Mouse (Mus musculus) embryo, embryonic 9.5 days (tissue): ENCODE data around the gene 4933427D14Rik.
"Not testable (repeated sequence)": the region's sequence is repeated elsewhere in the genome, so short reads cannot be mapped to it uniquely, and the experiment has no call there.

Source experiments
- DNase-seq: peaks from one replicate; pipeline ENCODE4 v3.0.0-alpha.2; 2017; ENCODE audit errors: extremely low spot score

Gene 4933427D14Rik

DNA sequence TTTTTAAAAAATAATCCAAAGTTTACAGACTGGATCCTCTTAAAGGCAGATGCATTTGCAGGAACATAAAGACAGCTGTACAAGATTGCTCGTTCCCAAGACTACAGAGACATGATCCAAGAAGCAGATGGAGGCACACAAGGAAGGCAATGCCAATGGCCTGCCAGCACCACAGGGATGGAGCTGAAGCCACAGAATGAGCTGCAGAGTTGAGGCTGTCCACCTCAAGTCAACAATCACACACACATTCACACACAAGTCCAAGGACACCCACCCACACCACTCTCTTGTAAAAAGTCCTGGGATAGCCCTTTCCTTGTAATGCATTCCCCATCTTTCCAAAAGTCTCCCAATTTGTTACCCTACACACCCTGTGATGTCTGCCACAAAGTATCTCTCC is 3.8 kb downstream of the 4933427D14Rik start:
- no peak for DNase-seq

DNA sequence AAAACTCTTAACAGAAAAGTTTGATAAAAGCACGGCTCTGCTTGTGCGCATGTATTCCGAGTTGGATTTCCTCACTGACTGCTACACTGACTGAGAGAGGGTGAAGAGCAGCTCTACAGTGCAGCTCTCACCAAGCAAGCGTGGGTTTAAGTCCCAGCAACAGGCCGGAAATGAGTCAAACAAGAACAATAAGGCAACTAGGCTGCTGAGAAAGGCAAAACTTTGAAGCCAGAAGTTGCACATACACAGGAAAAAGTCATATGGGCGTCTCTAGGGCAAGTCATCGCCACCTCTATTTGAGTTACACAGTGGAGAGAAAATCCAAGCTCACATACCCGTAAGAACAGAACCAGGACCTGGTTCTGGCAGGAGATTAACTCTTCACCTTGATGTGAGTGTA is 10.8 kb downstream of the 4933427D14Rik start:
- no peak for DNase-seq

DNA sequence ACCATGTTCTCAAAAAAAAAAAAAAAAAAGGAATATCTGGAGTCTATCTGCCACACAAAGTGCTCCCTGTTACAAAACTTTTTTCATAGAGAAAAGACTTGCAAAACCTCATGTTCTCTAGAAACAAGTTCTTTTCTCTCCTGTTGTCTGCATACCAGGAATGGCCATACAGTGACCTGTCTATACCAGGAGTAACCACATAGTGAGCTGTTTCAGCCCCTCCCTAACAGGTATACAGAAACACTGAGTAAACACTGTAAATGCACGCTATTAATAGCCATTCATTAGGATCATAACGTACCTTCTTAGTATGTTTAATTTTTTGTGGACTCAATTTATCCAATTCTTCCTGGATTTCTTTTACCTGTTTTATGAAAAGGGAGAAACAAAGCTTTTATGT is 13.0 kb downstream of the 4933427D14Rik start:
- no peak for DNase-seq

DNA sequence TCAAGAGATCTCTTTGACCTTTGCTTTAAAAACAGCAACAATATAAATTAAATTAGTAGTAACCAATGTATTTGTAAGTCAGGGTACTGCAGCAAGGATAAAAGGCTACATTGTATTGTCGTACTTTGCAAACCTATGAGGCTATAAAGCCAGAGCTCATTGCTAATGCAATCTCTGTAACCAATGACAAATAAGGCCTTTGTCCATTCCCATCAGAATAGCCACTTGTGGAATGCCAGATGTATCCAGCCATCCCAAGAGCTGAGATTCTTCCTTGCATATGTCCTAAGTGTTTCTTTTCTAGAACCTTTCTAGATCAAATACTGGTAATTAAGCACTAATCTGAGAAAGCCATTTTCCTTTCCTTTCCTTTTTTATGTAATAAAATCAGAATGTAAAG is 16.4 kb downstream of the 4933427D14Rik start:
- DNase-seq, result no peak

DNA sequence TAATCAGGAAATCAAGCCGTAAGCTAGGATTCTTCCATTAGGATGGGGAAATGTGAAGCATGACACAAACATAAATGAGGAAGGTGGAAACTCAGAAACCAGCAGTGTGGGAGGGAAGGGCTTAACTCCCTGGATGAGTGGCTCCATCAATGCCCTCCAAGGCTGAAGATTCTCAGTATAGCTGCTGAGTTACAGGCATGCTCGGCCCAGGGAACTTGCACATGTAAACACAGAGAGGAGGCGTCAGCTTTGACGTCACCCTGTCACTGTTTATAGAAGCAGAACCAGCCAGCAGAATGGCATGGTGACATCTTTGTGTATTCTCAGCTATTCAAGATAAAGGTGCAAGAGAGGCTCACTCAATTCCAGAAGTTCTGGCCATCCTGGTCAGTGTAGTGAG is 23.0 kb downstream of the 4933427D14Rik start:
- DNase-seq, result no peak

DNA sequence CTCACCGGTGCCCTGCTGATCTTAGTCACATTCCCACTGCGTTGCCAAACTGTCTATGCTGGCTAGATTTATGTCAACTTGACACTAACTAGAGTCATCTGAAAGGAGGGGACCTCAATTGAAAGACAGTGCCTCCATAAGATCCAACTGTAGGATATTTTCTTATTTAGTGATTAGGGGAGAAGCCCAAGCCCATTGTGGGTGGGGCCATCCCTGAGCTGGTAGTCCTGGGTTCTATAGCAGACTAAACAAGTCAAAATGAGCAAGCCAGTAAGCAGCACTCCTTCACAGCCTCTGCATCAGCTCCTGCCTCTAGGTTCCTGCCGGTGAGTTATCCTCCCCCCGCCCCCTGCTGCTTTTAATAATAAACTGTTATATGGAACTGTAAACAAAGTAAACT is 26.1 kb downstream of the 4933427D14Rik start:
- no peak for DNase-seq

DNA sequence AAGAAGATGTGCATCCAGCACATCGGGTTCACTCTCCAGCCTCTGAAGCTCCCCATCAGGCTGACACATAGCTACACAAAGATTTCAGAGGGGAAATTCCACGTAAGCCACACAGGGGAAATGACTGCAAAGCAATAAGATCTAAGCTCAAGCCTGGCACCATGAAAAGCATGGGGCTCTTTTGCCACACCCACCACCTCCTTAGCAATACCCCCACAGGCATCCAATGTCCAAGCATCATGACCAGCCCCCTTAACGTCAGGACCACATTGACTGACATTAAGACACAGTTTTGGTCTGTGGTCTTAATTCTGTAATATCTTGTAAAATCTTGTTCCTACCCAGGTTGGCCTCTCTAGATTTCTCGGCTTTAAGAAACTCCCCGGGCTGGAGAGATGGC is 26.7 kb downstream of the 4933427D14Rik start:
- no peak for DNase-seq

DNA sequence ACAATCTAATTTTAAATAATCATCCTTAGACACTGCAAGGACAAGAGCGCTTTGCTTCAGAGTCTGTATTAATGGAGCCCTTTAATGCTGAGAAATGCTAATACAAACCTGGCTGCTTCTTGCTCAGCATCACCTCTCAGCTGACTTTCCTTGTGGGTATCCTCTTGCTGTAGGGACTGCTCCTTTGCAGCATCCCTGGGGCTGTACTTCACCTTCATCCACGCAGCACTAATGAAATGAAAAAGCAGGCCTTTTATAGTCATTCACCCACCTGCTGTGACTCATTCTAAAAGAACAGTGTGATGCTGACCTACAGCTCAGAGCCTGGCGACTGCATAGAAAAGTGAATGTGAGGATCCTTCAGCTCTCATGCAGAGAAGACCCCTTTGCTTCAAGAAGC is 30.7 kb downstream of the 4933427D14Rik start:
- DNase-seq, result peak; percentile 22

DNA sequence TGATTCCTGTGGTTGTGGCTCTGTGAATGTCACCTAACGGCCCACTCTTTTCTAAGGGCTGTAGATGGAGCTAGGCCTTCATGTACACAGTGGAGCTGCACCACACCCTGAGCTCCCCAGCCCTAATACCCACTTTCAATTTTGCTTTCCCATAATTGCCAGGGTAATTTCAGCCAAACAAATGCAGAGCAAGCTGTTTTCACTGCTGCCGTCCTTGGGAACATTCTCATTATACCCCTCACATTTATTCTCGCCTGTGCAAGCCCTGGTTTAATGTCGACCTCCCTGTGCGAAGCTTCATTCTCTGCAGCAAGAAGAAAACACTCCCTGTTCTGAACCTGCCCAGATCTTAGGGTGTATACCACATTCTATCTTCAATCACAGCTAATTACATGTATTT is 31.3 kb downstream of the 4933427D14Rik start:
- DNase-seq, result no peak

DNA sequence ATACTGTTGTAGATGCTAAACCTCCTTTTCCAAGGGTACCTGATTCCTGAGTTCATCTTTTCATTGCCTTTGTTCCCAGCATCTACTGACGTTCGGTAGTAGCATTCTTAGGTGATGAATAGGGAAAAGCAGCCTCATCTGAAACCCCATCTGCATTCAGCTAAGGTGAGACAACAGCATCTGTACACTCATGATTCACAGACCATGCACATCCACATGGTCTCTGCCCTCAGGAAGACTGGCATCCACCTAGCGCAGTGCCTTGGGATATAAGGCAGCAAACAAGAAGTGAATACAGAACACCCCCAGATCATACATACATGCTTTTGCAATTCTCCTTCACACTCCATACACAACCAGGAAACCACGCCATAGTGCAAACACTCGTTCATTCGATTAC is 32.5 kb downstream of the 4933427D14Rik start:
- no peak for DNase-seq

DNA sequence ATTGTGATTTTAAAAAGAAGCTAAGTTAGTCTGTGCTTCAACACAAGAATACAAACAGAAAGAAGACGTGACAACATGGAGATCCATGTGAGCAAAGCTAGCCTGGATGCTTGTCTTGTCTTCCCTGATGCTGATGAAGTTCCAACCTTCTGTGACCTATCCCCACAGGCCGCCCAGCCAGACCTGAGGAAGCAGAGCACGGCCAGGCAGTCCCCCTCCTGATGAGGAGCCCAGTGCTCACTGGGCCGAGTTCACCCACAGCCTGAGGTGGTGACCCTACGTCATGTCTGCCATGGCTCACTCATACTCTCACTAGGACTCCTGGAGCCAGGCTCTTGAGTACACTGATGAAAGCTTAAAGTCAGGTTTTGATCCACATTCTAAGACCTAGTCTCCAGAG is 33.8 kb downstream of the 4933427D14Rik start:
- DNase-seq, result no peak

DNA sequence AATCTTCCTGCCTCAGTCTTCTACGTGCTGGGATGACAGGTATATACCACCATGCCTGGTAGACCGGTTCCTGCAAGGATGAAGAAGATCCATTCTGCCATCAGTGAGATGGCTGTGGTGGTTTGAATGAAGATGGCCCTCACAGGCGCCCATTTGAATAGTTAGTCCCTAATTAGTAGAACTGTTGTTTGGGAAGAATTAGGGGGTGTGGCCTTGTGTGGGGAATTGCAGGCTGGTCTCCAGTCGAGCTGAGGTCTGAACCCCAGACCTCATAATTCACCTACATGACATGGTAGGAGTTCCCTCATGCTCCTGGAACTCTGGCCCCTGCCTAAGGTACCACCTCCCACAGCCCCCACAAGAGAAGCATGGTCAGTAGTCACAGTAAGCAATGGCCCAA is 35.4 kb downstream of the 4933427D14Rik start:
- not testable (repeated sequence) for DNase-seq

DNA sequence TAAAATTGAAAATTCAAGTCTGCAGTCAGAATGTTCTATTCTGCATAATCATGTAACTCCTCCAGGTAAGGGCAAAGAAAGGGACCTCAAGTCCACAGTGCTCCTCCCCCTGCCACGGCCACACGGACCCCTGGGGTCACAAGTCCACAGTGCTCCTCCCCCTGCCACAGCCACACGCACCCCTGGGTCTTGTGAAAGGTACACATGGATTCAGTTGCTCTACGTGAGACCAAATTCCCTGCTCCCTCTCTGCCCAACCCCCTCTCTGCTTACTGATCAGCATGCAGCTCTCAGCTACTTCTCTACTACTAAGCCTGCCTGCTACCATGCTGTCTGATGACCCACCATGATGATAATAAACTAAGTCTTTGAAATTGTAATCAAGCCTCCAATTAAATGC is 37.4 kb downstream of the 4933427D14Rik start:
- no peak for DNase-seq

DNA sequence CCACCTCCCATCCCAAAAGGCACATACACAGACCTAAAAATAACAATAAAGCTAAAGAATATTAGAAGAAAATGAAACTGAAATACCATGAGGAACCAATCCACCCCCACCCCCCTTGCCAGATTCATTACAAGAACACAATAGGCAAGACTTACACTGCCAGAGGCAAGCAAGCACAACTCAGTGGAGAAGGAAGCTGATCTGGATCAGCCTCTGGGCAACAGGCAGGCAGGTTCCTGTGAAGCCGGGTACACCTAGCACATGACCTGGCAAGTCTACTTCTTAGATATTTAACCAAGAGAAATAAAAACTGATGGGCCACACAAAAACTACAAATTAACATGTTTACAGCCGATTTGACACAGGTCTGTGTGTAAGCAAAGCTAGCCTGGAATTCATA is 44.1 kb downstream of the 4933427D14Rik start:
- no peak for DNase-seq

DNA sequence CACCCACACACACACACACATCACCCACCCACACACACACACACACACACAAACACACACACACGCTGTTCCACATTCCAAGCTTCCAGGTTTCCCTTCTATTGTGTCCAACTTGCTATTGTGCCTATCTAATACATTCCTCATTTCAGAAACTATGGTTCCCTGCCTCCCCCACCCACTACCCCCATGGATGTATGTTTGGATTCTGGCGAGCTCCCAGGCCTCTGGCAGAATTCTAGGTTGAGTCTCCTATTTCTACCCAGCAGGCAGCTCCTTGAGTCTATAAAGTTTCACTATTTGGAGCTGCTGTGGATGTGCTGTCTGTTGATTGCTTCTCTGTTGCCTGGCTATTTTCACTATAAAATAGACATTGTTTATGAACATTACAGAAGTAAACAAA is 50.6 kb downstream of the 4933427D14Rik start:
- no peak for DNase-seq

DNA sequence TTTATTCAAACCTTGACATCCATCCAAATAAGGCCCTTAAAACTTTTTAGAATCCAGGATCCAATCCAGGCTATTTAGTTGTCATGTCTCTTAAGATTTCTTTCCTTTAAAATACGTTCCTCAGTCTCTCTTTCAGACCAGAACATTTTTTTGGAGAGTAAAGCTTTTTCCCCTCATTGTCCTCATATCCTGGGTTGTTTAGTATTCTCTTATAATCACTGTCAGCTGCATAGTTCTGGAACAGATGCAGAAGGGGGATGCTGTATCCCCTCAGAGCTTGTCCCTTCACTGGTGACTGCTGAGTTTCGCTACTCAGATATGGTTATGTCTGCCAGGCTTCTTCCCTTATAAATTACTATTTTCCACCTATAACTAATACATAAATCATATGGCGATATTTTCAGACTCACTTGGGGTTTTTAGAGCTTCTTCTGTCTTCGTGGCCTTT is 51.3 kb downstream of the 4933427D14Rik start:
- no peak for DNase-seq

DNA sequence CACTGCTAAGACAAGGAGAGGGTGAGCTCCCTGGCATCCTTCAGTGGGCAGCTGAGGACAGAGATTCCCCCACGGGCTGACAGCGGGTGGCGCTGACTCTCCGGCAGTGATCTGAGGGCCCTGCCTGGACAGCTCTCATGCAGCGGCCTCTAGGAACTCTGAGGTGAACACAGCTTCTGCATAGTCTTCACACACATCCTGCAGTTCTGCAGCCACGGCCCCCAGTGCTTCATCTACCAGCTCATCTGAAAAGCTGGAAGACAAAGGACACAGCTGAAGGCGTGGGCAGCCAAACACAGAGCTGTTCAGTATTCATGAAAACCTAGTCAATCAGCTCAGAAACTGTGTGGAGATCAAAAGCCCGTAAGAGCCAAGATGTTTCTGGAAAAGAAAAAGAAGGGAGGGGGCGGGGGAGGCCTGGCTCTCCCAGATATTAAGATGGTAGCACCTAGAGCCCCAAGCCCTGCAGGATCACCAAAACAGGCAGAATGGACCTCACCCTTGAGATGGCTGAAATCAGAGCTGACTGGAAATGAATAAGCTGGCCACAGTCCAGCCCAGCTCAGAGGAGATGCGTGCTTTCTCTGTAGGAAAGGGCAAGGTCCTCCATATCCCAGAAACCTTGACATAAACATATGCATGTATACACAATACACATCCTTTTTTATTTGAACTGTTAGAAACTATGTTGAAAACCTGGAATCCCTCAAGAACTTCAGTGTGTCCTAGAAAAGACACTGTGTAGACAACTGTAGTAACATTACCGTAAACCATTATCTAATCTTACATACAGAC is 51.9 kb downstream of the 4933427D14Rik start:
- no peak for DNase-seq

DNA sequence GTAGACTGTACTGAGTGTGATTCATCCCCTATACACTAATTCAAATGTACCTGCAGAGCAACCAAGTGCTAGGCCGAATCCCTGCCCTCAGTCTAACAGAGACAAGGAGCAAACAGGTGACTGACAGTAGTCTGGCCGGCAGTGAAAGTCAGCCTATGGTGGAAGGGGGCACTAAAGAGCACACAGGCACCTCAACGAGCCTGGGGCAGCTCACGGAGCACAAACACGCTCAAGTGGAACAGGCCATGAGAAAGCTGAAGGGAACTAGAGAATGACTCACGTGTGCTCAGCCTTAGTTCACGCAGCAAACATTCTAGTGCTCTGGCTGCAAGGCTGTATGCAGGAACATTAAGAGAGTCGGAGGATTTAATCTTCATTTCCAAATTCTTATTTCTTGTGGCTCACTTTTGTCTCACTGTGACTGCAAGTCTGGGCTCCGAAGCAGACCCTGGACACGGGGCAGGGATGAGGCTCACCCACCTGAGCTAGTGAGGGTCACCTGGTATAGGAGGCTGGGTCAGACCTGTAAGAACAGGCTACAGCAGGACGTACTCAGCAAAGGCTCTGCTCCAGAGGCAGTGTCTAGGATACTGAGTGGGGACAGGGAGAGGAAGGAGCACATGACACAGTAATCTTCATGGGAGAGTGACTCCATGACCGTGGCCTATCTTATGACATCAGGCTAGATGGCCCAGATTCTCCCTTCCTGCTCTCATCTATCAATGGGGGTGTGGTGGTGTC is 54.0 kb downstream of the 4933427D14Rik start:
- DNase-seq, result no peak

DNA sequence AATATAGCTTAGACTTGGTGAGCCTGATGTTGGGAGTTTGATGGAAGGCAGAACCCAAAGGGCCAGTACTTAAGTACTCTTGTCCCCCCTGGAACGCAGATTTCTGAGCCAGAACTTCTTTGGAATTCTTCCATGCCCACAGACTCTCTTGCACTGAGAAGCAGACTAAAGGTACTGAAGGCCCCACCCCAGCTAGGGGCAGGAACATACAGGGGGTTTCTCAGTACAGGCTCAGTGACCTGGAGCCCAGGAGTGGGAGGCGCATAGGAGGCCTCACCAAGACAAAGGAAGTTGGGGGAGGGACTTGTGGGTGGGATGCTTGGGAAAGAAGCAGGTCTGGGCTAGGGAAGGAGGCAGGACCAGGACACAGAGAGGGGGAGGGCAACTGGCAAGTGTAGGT is 56.1 kb downstream of the 4933427D14Rik start:
- no peak for DNase-seq

DNA sequence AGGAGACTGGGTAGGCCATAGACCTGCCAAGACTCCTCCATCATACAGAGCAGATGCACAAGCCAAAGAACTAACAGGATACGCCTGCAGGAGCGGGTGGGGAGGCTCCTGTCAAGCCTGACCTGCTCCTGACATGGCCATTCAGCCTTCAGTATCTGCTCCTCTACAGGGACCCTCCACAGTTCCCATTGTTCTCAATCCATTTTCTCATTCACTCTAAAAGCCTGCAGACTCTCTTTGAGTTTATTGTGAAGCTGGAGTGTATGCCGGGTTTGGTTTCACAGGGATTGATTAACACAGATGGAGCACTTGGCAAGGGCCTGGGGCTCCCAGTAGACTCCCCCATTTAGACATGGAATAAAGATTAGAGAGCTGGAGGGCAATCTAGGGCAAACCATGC is 59.3 kb downstream of the 4933427D14Rik start:
- DNase-seq, result no peak

DNA sequence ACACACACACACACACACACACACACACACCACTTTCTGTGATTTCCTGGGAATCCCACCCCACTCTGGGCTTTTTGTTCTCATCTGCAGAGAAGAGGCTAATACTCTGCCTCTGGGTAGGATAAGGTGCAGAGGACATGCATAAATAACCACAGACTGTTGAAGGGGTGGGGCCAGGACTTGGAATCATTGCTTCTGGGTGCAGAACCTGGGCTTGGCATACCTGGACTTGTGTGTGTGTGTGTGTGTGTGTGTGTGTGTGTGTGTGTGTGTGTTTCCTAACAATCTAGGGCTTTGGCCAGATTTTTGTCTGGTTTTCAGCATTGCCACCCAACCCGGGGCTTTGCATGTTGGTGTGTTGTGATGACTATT is 61.4 kb downstream of the 4933427D14Rik start:
- DNase-seq, result no peak

DNA sequence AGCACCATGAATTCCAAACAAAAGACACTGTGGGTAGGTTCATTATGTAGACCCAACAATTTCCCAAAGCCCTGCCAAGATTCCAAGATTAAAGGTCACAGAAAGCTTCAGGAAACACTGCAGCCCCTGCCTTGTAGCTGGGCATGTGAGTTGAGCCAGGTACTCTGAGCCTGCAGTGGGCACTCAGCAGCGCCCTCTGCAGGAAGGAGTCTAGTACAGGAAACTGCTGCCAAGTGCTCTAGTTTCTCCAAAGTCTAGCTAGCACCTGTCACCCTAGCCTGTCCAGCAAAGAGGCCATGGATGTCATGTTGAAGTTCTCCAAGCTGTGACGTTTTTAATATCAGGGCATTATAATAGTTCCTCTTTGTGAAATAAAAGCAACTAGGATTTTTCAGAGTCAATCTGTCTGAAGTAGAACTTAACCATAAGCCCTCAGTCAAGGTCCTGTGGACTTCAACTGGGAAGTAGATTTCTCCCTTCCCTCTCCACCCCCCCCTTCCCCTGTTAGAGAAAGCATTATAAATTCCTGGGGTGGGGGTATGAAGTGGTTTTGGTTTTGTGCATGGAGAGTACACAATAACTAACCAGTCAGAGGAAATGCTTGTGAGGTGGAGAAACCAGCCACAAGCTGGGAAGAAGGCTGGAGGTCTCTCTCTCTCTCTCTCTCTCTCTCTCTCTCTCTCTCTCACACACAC is 61.9 kb downstream of the 4933427D14Rik start:
- no peak for DNase-seq

DNA sequence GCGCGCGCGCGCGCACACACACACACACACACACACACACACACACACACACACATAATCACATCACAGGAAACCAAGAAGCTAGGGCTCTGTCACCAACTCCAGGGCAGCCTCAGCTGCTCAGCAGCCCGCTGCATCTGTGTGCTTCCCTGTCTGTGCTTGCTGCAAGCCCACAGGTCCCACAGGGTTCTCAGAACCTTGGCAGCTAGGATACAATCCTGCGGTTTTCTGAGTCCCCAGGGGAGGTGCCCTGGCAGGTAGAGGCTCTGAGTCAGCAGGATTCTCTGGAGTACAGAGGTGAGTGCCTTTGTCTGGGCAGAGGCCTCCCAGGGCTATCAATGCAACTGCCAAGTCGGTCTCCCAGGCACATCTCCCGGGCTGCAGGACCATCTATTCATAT is 64.4 kb downstream of the 4933427D14Rik start:
- DNase-seq, result no peak
